Mouse (Mus musculus) embryonic fibroblast, embryonic 13.5 days (primary cell): ENCODE measurements around the gene Stc2. TPM values are rescaled to one million over a fixed set of nuclear protein-coding genes. Genes with fewer than 3 reads are reported as not detected.

Experiments used
- H3K27ac ChIP-seq: 2 replicates; pipeline ENCODE4 v1.5.1; 2012; ENCODE audit warnings: low read length, control low read depth, inconsistent platforms; ENCODE audit not compliant: insufficient read depth
- H3K4me1 ChIP-seq: 2 replicates; pipeline ENCODE4 v1.6.1; 2011; ENCODE audit warnings: low read length; ENCODE audit not compliant: control insufficient read depth, insufficient read depth
- H3K4me3 ChIP-seq: 2 replicates; pipeline ENCODE4 v1.5.1; 2011; ENCODE audit warnings: mild to moderate bottlenecking, control low read depth, low read length; ENCODE audit not compliant: insufficient read depth
- CTCF ChIP-seq: IDR thresholded peaks from 2 replicates; pipeline ENCODE4 v1.5.1; 2011; ENCODE audit warnings: mild to moderate bottlenecking, control low read depth, low read length, moderate library complexity, borderline replicate concordance; ENCODE audit not compliant: insufficient read depth
- POLR2A ChIP-seq: IDR thresholded peaks from 2 replicates; pipeline ENCODE4 v1.6.1; 2011; ENCODE audit warnings: low read depth, mild to moderate bottlenecking, control low read depth, low read length, moderate library complexity
- polyA plus RNA-seq: library from polyadenylated mRNA; stranded (reverse); fragments of >200 nt; gene quantifications from 2 replicates; pipeline ENCODE4 v1.2.4, GENCODE M21; 2011; ENCODE audit warnings: low read depth; ENCODE audit not compliant: missing spikeins, insufficient read length

The Stc2 gene
- polyA plus RNA-seq, 1 experiment: 11.7 TPM

- H3K27ac ChIP-seq: no peak overlapping the region
- TF ChIP-seq POLR2A (no peak), CTCF (no peak)
- H3K4me3 ChIP-seq: no peak overlapping the region
- peaks cover 5% of the 10 kb centered on the region for H3K4me1 ChIP-seq
Observed at GRCm38 (mm10) chr11:31387526-31387925, 17.7 kb upstream of the Stc2 start.

- Histone ChIP-seq H3K4me3 (no peak overlapping the region), H3K4me1 (peaks cover 6% of the 10 kb centered on the region), H3K27ac (no peak overlapping the region)
- TF ChIP-seq POLR2A: no peak
- no peak for TF ChIP-seq CTCF
Observed at GRCm38 (mm10) chr11:31386571-31386970, 16.7 kb upstream of the Stc2 start.

GRCm38 (mm10) chr11:31383968-31384367 is 14.1 kb upstream of the Stc2 start:
- Histone ChIP-seq H3K27ac (no peak overlapping the region), H3K4me3 (no peak overlapping the region), H3K4me1 (peaks cover 6% of the 10 kb centered on the region)
- TF ChIP-seq CTCF (no peak), POLR2A (no peak)

- Histone ChIP-seq H3K27ac (peak overlapping the region; percentile 62; the same call in 1 of the 2 replicates), H3K4me1 (peaks cover 6% of the 10 kb centered on the region), H3K4me3 (no peak overlapping the region)
- TF ChIP-seq CTCF (no peak), POLR2A (no peak)
Observed at GRCm38 (mm10) chr11:31382145-31382544, 12.3 kb upstream of the Stc2 start.

- no peak overlapping the region for H3K27ac ChIP-seq
- no peak overlapping the region for H3K4me3 ChIP-seq
- H3K4me1 ChIP-seq: no peaks in the 10 kb centered on the region
- TF ChIP-seq CTCF (no peak), POLR2A (no peak)
Observed at GRCm38 (mm10) chr11:31373438-31373837, 3.6 kb upstream of the Stc2 start.

GRCm38 (mm10) chr11:31372206-31372605 is 2.3 kb upstream of the Stc2 start:
- Histone ChIP-seq H3K4me1 (no peaks in the 10 kb centered on the region), H3K27ac (no peak overlapping the region), H3K4me3 (no peak overlapping the region)
- no peak for TF ChIP-seq POLR2A
- no peak for TF ChIP-seq CTCF

GRCm38 (mm10) chr11:31371256-31371838 is 1.5 kb upstream of the Stc2 start:
- TF ChIP-seq POLR2A (no peak), CTCF (no peak)
- no peaks in the 10 kb centered on the region for H3K4me1 ChIP-seq
- H3K4me3 ChIP-seq: no peak overlapping the region
- no peak overlapping the region for H3K27ac ChIP-seq

- Histone ChIP-seq H3K4me1 (no peaks in the 10 kb centered on the region), H3K27ac (no peak overlapping the region), H3K4me3 (0 out of 2 replicates have a peak overlapping the region, but pooled peaks have one; percentile 2)
- TF ChIP-seq POLR2A (no peak), CTCF (no peak)
Observed at GRCm38 (mm10) chr11:31370436-31371230, 759 bp upstream of the Stc2 start.

- H3K27ac ChIP-seq: peak overlapping the region; percentile 7
- H3K4me3 ChIP-seq: peak overlapping the region; percentile 48
- TF ChIP-seq POLR2A (peak; percentile 46; the same call in 1 of the 2 replicates), CTCF (no peak)
- H3K4me1 ChIP-seq: no peaks in the 10 kb centered on the region
Observed at GRCm38 (mm10) chr11:31368965-31369647, 768 bp downstream of the Stc2 start.
